Mouse (Mus musculus) cerebellum, postnatal 36 days (tissue): ENCODE data around the gene Osm.

ENCODE experiments used
- DNase-seq, 2 experiments: peaks; one replicate each; pipeline ENCODE4 v3.0.0; 2021 to 2022; ENCODE audit warnings: mixed read lengths in 2 of 2

The Osm gene

GRCm38 (mm10) chr11:4240151-4240550 is 3.9 kb downstream of the Osm start:
- no peak for DNase-seq

GRCm38 (mm10) chr11:4241180-4241579 is 5.0 kb downstream of the Osm start:
- DNase-seq = no peak

- no peak for DNase-seq
Observed at GRCm38 (mm10) chr11:4246126-4246525, 9.9 kb downstream of the Osm start.

DNA sequence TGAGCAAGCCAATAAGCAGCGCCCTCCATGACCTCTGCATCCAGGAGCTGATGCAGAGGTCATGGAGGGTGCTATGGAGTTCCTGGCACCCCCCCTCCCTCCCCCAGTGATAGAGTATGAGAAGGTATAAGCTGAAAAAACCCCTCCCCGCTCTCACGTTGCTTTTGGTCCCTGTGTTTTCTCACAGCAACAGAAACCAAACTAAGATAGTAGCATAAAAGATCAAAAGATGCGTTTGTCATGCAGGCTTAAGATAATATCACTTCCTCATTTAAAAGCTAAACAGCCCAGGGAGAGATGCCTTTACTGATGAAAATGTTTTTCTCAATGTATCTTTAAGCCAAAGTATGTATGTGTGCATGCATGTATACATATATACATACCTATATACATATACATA is 10.4 kb downstream of the Osm start:
- DNase-seq = no peak

DNA sequence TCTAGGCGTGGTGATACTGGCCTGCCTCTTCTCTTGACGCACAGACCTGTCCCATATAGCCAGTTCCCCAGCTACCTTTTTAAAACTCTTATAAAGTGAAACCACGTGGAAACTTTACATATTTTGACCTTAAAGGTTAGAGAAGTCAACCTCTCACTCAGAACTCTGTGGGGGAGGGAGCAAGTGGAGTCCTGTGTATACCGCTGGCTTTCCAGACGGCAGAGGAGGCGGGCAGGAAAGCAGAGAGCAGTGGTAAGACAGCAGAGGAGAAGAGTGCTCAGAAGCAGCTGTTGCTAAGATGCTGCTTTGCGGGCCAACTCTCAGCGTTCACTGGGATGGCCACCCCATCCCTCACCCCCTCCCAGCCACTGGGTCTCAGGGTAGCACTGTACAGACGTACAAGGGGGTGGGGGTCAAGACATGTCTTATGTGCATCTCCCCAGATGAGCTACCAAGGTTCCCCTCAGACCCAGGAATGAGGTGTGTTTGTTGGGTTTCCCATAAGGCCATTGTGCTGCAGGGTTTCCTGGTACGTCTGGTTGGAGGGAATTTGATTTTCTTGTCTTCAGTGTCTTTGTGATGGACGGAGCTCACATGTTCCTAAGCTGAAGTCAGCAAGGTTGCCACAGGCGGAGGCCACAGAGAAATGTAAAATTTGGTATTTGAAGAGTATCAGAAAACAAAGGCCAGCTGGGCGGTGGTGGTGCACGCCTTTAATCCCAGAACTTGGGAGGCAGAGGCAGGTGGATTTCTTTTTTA is 11.2 kb downstream of the Osm start:
- no peak for DNase-seq

GRCm38 (mm10) chr11:4249151-4249550 is 12.9 kb downstream of the Osm start:
- DNase-seq = no peak

GRCm38 (mm10) chr11:4250290-4250689 is 14.1 kb downstream of the Osm start:
- no peak for DNase-seq

GRCm38 (mm10) chr11:4251376-4251775 is 15.2 kb downstream of the Osm start:
- DNase-seq = no peak

DNA sequence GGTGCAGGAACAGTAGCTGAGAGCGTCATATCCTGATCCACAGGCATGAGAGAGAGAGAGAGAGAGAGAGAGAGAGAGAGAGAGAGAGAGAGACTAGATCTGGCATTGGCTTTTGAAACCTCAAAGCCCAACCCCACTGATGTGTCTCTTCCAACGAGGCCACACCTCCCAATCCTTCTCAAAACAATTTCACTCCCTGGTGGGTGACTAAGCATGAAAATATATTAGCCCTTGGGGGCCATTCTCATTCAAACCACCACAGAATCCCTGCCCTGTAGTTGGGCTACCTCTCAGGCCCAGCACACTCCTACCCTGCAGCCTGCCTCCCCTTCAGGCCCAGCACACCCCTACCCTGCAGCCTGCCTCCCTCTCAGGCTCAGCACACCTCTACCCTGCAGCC is 16.7 kb downstream of the Osm start:
- DNase-seq = no peak

DNA sequence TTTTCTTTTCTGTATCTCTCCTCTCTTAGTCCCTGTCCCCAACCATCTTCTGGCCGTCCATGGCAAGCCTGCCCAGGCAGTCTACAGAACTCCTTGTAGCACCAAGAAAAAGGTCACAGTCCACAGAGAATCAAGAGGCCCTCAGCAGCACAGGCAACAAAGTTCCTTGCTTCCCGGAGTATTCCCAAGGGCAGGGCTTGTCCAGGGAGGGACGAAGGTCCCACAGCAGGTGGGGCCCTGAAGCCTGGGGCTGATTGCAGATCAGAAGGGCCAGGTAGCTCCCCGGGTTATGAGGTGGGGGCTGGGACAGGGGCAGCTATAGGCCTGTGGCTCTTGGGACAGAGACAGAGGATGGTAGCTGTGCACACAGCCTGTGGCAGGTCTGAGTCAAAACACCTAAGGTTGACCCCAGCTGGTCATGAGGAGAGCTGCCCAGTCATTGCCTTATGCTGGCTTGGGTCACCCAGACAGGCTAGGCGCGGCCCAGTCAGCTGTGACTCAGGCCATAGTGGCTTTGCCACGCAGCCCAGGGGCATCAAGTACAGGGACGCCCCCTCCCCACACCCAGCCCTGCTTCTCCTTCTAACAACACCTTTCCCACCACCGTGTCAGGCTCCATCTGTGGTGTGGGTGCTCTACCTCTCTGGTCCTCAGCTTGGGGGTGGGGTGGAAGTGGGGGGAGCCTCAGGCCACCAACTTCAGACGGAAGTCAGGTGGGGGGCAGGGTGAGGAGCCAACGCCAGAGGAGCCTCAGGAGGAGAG is 20.8 kb downstream of the Osm start, which contains the start of gene Lif:
Gene Lif, plus strand, starts transcription at position 712 of the 762 bp plus-strand sequence.
- DNase-seq = no peak

- no peak for DNase-seq
Observed at GRCm38 (mm10) chr11:4257756-4258155, 21.5 kb downstream of the Osm start.

- peak; percentile 86 to 87 for DNase-seq
Observed at GRCm38 (mm10) chr11:4258657-4259082, 22.4 kb downstream of the Osm start.

DNA sequence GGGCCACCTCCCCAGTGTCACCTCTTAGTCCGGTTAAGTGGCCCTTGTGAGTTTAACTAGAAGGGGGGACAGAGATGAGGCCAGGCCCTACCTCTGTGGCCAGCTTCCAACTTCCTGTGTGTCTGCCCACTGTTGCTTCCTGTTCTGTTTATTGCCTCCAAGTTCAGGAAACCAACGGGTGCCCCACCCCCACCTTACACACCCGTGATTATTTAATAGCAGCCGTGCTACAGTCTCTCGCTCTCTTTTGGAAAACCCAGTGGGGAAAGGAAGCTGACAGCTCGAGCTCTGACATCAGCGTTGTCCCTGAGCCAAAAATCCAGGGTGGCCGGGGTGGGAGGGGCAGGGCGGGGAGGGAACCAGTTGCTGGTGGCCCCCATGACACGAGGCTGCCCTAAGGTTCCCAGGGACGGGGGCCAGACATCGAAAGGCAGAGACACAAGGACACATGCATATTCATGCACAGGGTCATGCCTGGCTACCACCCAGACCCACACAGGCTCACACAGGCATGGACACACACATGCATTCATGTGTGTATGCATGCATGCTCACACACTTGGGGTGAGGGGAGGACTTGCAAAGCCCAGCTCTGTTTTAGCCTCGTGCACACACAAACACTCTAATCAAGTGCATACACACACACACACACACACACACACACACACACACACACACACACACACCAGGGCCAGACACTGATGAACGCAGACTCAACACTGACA is 24.4 kb downstream of the Osm start:
- peak; percentile 26 to 47 for DNase-seq

DNA sequence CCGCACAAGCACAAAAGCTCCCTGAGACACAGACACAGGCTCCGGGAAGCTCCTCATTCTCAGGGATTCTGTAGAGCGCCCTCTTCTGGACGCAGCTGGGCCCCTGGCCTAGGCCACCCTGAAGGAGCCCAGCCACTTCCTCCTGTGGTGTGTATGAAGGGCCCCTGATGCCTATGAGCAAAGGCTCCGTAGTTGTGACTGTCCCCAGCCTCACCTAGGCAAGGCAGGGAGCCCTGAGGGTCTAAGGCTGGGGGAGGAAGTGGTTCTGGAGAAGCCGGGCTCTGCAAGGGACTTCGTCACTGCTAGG is 24.9 kb downstream of the Osm start:
- DNase-seq = peak; percentile 47 to 59

DNA sequence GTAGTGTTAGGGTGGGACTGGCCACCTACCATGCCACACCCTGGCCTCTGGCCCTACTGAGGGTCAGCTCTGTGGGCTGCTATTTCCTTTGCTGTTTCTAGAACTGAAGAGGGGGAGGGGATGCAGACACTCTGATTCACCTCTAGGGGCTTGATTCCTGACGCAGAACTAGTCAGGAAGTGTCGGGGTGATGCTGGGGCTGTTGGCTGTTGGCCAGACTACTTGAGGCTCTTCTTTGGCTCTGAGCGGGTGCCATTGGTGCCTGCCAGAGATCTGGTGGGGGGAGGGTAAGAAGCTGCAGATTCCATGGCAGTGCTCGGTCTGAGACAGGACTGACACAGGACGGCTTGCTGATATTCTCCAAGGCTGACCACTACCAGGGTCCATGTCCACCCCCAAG is 25.7 kb downstream of the Osm start:
- DNase-seq = no peak

- no peak for DNase-seq
Observed at GRCm38 (mm10) chr11:4262847-4263246, 26.6 kb downstream of the Osm start.

DNA sequence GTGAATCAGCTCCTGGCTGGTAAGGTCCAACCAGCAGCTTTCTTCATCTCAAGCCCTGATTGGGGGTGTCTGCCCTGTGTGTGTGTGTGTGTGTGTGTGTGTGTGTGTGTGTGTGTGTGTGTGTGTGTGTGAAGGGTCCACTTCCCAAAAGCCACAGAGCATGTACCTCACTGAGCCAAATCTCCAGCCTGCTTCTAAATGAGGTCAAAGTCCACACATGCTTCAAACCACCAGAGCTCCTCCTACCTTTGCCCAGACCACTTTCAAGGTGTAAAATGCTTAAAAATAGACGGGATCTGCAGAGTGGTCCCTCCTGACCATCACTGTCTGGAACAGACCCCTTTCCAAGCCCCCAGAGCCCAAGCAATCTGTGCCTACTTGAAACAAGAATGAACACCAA is 27.1 kb downstream of the Osm start:
- no peak for DNase-seq

DNA sequence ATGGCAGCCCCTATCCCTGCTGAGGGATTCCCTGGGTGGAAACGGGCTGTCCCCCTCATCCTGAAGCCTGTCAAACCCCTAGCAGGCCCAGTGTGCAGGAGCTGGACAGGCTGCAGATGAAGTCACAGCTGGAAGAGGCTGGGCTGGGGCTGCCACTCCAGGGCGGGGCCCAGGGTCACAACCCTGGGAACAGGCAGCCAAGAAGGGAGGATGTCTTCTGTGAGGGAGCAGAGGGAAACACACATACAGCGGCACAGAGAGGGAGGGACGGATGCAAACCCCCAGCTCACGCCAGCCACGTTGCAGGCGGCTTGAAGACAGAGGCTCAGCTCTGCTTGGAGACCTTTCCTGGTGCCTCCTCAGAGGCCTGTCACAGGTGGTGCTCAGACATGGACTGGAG is 27.8 kb downstream of the Osm start:
- DNase-seq = no peak

DNA sequence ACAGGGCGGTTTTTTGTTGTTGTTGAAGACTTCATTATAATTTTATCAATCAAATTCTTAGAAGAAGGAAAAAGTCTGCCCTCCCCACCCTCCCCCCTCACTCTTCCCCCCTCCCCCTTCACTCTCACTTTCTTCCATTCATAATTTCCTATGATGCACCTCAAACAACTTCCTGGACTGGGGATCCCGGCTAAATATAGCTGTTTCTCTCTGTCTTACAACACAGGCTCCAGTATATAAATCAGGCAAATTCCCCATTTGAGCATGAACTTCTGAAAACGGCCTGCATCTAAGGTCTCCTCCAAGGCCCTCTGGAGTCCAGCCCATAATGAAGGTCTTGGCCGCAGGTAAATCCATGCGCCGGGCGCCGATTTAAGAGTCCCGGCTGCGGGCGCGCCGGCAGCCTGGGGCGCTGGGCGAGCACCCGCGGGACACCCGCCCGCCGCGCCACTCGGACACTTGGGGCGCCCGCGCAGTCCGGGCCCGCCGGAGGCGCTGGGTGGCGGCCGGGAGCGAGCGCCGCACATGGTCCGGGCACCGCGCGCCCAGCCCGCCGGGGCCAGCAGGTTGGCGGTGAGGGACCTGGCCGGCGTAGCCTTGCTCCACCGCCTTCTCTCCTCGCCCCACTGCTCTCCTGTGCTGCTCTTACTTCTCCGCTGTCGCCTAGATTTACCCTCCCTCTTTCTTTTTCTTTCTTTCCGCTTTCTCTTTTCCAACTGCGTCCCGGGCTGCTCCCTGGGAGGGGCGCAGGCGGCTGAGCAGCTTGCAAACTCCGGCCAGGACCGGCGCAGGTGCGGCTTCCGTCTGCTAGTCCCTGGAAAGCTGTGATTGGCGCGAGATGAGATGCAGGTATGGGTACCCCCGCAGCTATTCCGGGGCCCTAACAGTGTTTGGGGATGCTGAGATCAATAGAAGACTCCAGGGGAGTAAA is 30.3 kb downstream of the Osm start:
- peak; percentile 32 to 38 for DNase-seq

GRCm38 (mm10) chr11:4267202-4267578 is 31.0 kb downstream of the Osm start:
- no peak for DNase-seq

- DNase-seq = no peak
Observed at GRCm38 (mm10) chr11:4268500-4268899, 32.3 kb downstream of the Osm start.

DNA sequence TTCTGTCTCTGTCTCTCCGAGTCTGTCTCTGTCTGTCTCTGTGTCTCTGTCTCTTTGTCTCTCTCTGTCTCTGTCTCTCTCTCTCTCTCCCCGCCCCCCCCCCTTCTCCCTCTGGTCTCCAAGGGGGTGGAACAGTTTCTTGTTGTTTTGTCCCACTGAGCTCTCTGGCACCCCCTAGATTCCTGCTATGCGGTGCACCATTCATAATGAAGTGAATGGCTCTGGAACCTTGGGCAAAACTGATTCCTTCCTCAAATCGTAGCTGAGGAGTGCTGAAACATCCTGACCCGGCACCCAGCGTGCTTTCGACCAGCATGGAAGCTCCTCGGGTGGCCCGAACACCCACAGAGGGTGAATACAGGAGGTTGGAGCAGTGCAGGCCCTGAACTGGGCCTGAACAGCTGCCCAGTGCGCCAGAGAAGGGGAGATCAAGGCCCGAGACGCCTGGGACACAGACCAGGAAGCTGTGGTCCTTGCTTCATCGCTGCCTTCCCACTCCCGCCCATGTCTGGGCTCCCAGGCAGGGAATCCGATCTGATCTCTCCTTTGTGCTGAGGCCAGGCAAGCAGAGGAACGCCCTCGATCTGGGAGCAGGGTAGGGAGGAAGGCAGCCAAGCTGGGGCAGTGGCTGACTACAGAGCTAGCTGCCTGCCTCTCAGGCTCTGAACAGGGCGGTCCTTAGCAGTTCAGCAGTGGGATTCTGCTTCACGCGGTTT is 34.7 kb downstream of the Osm start:
- DNase-seq = no peak
